Mouse (Mus musculus): ENCODE measurements around the gene Cyp4x1. TPM values are rescaled to one million over a fixed set of nuclear protein-coding genes. Genes with fewer than 3 reads are reported as not detected.
"Not testable (repeated sequence)": the region's sequence is repeated elsewhere in the genome, so short reads cannot be mapped to it uniquely, and the experiment has no call there.

Cyp4x1 gene
- 1 to 10 TPM; 7.3 to 7.8 TPM for total RNA-seq (2021)

GRCm38 (mm10) chr4:115133621-115134295, at the start of gene Cyp4x1:
Gene Cyp4x1, minus strand, starts transcription at chr4:115134281.
- DNase-seq (ENCODE audit: extremely low spot score in 1 of 2, low spot score in 1 of 2): peak; percentile 58 to 61

GRCm38 (mm10) chr4:115176201-115176600, 42.1 kb upstream of the Cyp4x1 start:
- not testable (repeated sequence) for DNase-seq (ENCODE audit: extremely low spot score in 1 of 2, low spot score in 1 of 2)

- no peak for DNase-seq (ENCODE audit: extremely low spot score in 1 of 2, low spot score in 1 of 2)
Observed at GRCm38 (mm10) chr4:115174694-115175353, 40.7 kb upstream of the Cyp4x1 start.

GRCm38 (mm10) chr4:115158963-115159362, 24.9 kb upstream of the Cyp4x1 start:
- DNase-seq (ENCODE audit: extremely low spot score in 1 of 2, low spot score in 1 of 2): not testable (repeated sequence)

- no peak for DNase-seq (ENCODE audit: extremely low spot score in 1 of 2, low spot score in 1 of 2)
Observed at GRCm38 (mm10) chr4:115154723-115155122, 20.6 kb upstream of the Cyp4x1 start.

GRCm38 (mm10) chr4:115134296-115134630, 182 bp upstream of the Cyp4x1 start:
- DNase-seq (ENCODE audit: extremely low spot score in 1 of 2, low spot score in 1 of 2): peak in 1 of 2 experiments; percentile 14

GRCm38 (mm10) chr4:115133085-115133484, 996 bp downstream of the Cyp4x1 start:
- peak in 1 of 2 experiments; percentile 9 for DNase-seq (ENCODE audit: extremely low spot score in 1 of 2, low spot score in 1 of 2)

- no peak for DNase-seq (ENCODE audit: extremely low spot score in 1 of 2, low spot score in 1 of 2)
Observed at GRCm38 (mm10) chr4:115124713-115125112, 9.4 kb downstream of the Cyp4x1 start.

- no peak for DNase-seq (ENCODE audit: extremely low spot score in 1 of 2, low spot score in 1 of 2)
Observed at GRCm38 (mm10) chr4:115123507-115123906, 10.6 kb downstream of the Cyp4x1 start.

- DNase-seq (ENCODE audit: extremely low spot score in 1 of 2, low spot score in 1 of 2): no peak
Observed at GRCm38 (mm10) chr4:115121608-115122007, 12.5 kb downstream of the Cyp4x1 start.

- DNase-seq (ENCODE audit: extremely low spot score in 1 of 2, low spot score in 1 of 2): no peak
Observed at GRCm38 (mm10) chr4:115121162-115121561, 12.9 kb downstream of the Cyp4x1 start.

- DNase-seq (ENCODE audit: extremely low spot score in 1 of 2, low spot score in 1 of 2): no peak
Observed at GRCm38 (mm10) chr4:115119642-115120041, 14.4 kb downstream of the Cyp4x1 start.

GRCm38 (mm10) chr4:115113266-115113665, 20.8 kb downstream of the Cyp4x1 start:
- no peak for DNase-seq (ENCODE audit: extremely low spot score in 1 of 2, low spot score in 1 of 2)

- no peak for DNase-seq (ENCODE audit: extremely low spot score in 1 of 2, low spot score in 1 of 2)
Observed at GRCm38 (mm10) chr4:115111167-115111566, 22.9 kb downstream of the Cyp4x1 start.

- no peak for DNase-seq (ENCODE audit: extremely low spot score in 1 of 2, low spot score in 1 of 2)
Observed at GRCm38 (mm10) chr4:115103510-115103909, 30.6 kb downstream of the Cyp4x1 start.

GRCm38 (mm10) chr4:115101682-115102081, 32.4 kb downstream of the Cyp4x1 start:
- peak; percentile 53 to 76 for DNase-seq (ENCODE audit: extremely low spot score in 1 of 2, low spot score in 1 of 2)

- peak in 1 of 2 experiments; percentile 26 for DNase-seq (ENCODE audit: extremely low spot score in 1 of 2, low spot score in 1 of 2)
Observed at GRCm38 (mm10) chr4:115097146-115097496, 37.0 kb downstream of the Cyp4x1 start.

- no peak for DNase-seq (ENCODE audit: extremely low spot score in 1 of 2, low spot score in 1 of 2)
Observed at GRCm38 (mm10) chr4:115096435-115097145, 37.5 kb downstream of the Cyp4x1 start.

GRCm38 (mm10) chr4:115095671-115096434, 38.2 kb downstream of the Cyp4x1 start:
- DNase-seq (ENCODE audit: extremely low spot score in 1 of 2, low spot score in 1 of 2): no peak

GRCm38 (mm10) chr4:115094056-115094455, 40.0 kb downstream of the Cyp4x1 start:
- DNase-seq (ENCODE audit: extremely low spot score in 1 of 2, low spot score in 1 of 2): no peak

Data from layer of hippocampus, postnatal 25 days (tissue).